Mouse (Mus musculus) erythroid progenitor cell, adult 5-6 weeks (primary cell): ENCODE results near the gene Kctd13. TPM values are rescaled to one million over a fixed set of nuclear protein-coding genes. Genes with fewer than 3 reads are reported as not detected.

Experiments
- ATAC-seq: replicated peaks from 2 replicates; pipeline ENCODE4 v1.8.0; 2016; ENCODE audit warnings: moderate number of reproducible peaks, mild to moderate bottlenecking, moderate TSS enrichment, inconsistent platforms; ENCODE audit not compliant: poor library complexity, low FRiP score, severe bottlenecking
- total RNA-seq, 2 experiments: library from RNA; stranded (forward) in 1 of 2; stranded (reverse) in 1 of 2; fragments of 150-400 nt in 1 of 2; fragments of 186-747, 209-891 nt in 1 of 2; gene quantifications; 2 replicates each; pipeline versions ENCODE4 v1.2.3 to v1.2.4; 2015 to 2017; ENCODE audit warnings: low replicate concordance in 2 of 2

Kctd13 gene
- total RNA-seq, 2 experiments from 2014 or later: 0.53 TPM; not detected in 1

DNA sequence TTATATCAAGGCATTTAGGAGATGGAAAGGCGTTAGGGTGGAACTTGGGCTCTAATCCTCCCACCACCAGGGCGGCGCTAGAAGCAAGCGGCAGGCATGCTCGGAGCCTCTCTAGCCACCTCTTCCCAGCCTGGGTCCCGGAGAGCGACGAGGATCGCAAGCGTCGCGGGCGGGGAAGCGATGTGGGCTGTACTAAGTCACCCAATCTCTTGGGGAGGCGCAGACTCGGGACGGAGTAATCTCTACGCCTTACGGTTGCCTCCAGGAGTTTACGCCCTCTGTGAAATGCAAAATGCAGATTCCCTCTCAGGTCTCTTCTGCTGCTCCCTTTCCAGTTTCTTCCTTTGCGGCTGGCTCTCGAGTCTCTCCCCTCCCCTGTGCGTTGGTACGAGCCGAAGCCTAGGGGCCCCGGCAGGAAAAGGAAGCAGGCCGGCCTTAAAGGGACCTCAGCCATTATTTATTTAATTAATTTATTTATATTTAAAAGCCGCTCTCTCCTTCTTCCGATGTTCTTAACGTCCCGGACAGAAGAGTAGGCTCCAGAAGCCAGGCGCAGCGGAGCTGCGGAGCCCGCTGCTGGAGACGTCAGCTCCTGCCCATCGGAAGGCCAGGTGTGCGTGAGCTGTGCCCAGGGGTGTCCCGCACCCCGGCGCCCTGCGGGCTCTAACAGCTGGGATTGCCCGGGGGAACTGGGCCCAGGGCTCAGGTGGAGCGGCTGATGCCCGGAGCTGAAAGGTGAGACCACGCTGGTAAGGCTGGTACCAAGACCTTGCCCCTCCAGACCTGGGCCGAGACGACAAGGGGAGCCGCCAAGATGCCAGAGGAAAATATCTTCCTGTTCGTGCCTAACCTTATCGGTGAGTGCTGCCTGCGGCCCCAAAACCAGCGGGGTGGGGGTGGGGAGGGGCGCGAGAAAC lies 47.5 kb downstream of the Kctd13 start, which contains the start of gene Cdiptos:
Gene Cdiptos (minus strand): TSS at position 149 of the 917 bp plus-strand sequence.
- peak; percentile 94 for ATAC-seq

DNA sequence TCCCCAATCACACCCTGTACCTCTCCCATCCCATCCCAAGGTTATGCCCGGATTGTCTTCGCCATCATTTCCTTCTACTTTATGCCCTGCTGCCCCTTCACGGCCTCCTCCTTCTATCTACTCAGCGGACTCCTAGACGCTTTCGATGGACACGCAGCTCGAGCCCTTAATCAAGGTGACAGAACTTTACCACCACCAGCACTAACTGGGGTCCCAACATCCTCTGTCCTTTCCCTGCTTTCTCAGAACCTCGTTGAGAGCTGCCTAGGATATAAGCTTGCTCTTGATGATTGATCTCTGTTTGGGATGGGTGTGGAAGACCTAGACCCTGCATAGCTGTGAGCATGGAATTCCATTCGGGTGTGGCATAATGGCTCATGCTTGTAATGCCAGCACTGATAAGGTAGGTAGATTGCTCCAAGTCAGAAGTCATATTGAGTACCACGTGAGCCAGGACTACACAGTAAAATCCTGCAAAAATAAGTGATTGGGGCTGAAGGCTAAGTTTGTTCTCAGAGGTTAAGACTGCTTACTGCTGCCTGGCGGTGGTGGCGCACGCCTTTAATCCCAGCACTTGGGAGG lies 48.3 kb downstream of the Kctd13 start:
- ATAC-seq: 0 out of 2 replicates have a peak, but pooled peaks have one; percentile 13

DNA sequence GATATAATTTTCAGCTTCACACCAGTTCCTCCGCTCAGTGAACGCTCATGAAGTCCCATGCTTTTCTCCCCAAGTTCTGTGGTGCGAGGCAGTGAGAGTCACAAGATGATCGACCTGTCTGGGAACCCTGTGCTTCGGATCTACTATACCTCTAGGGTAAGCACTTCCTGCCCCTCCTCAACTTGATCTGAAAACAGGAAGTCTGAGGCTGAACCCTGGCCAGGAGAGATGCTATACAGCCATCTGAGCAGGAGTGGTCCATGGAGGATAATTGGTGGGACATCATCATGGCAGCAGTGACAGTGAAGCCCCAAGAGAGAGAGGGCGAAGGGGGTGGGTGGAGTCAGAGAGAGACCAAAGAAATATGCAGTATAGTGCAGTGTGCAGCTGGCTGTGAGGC lies 50.2 kb downstream of the Kctd13 start:
- no peak for ATAC-seq

DNA sequence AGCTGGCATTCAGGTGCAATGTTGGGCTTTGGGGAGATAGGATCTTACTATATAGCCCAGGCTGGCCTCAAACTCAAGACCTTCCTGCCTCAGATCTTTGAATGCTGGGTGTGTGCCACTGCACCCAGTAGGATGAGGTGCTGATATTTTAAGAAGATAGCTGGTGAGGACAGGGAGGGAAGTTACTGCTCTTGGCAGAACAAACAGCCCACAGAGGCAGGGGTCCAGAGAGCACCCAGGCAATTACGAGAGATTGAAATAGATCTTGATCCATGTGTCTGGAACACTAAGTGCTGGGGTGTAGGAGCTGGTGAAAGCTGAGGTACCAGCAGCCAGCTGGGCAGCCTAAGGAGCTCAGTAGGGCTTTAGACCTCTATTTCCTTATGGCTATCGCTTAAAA lies 52.9 kb downstream of the Kctd13 start:
- ATAC-seq: no peak

DNA sequence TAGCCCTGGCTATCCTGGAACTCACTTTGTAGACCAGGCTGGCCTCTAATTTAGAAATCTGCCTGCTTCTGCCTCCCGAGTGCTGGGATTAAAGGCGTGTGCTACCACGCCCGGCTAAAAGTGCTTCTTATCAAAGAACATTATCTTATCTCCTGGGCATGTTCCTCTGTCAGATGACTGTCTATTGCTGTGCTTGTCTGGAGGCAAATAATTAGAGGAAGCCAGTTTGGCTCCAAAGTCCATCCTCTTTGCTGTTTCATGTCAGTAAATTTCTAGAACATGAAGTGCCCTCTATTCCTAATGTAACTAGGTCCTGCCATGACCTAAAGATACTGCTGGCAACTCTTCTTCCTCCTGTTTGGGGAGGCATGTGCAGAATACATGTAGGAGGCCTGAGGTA lies 53.4 kb downstream of the Kctd13 start:
- no peak for ATAC-seq

DNA sequence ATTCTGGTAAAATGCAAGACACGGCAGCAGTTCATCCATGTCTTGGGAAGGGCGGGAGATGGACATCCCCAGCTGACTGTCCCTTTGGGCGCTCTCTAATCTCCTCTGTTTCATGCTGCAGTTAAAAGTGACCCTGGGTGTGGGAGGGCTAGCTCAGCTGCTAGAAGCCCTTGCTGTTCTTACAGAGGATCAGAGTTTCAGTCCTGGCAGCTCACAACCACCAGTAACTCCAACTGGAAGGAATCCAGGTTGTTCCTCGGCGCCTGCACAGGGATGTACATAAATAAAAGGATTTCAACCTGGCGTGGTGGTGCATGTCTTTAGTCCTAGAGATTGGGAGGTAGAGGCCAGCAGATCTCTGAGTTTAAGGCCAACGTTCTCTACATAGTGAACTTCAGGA lies 54.4 kb downstream of the Kctd13 start:
- ATAC-seq: no peak

DNA sequence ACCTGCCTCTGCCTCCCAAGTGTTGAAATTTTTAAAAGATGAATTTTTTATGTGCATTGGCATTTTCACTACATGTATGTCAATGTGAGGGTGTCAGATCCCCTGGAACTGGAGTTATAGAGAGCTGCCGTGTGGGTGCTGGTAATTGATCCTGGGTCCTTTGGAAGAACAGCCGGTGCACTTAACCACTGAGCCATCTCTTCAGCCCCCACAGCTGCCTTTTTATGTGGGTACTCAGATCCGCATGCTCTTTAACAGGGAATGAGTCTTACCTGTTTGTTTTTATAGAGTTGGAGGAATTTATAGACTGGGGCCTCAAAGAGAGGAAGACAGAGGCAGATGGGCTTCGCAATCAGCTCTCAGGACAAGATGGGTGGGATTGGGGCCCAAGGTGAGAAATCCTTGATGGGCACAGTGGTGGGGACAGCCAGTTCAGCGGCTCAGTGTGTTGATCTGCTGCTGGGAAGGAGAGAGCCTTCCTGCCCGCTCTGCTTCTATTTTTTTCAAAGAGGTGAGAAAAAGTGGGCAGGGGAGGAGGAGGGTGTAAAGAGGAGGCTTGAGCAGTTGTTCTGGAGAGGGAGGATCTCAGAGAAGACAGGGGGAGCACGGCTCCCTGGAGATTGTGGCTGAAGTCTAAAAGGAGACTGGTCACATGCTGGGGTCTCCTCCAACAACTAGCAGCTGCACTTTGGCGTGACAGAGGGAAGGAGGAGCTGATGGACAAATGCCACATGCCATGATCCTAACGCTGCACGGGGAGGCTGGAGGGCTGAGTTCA lies 56.2 kb downstream of the Kctd13 start:
- ATAC-seq: no peak

DNA sequence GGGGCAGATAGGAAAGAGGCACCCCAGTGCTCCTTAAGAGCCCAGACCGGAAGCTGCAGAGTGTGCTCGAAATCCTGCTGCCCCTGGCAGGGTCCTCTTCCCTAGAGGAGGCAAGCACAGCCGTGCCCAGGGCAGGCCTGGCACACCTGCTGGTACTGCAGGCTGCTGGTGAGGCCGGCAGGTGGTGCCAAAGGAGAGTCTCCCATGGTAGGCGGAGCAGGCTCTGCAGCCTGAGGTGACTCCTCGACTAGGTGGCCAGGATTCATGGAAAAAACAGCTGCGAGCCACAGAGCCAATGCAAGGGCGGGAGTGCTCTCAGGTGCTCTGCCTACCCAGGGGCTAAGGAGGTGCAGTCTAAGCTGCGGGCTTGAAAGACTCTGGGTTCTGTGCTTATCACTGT lies 57.6 kb downstream of the Kctd13 start:
- ATAC-seq: peak; percentile 64

DNA sequence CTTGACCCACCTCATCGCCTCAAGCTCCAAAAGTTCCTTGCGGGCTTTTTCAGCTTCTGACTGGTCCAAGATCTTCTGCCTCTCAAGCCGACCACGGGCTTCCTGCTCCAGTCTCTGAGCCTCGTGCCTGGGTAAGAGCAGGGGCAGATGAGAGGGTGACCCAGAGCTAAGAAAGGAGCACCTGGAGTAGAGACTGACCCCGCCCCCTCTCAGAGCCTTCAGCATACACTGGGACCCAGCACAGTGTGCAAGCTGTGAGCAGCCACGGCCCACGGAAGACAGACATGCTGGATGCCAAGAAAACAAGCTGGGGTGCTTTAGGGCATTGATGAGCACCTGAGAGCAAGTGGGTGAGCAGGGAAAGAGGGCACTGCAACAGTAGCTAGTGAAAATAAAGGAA lies 60.1 kb downstream of the Kctd13 start:
- ATAC-seq: no peak

Other genes with a start within 250 kb of the Kctd13 start
- 9.2 and 21.3 TPM in 2 replicates for gene Bola2, start 233.5 kb upstream of the Kctd13 start, total RNA-seq (2015; ENCODE audit: low replicate concordance)
- gene Bola2, start 233.5 kb upstream of the Kctd13 start, total RNA-seq (2017; ENCODE audit: low replicate concordance): 5.1 and 46.8 TPM in 2 replicates
- gene Slx1b, start 233.1 kb upstream of the Kctd13 start, total RNA-seq (2015; ENCODE audit: low replicate concordance): 0.84 and 1.4 TPM in 2 replicates
- 1.9 and 3.2 TPM in 2 replicates for gene Slx1b, start 233.1 kb upstream of the Kctd13 start, total RNA-seq (2017; ENCODE audit: low replicate concordance)
- gene Coro1a, start 221.1 kb upstream of the Kctd13 start, total RNA-seq (2015; ENCODE audit: low replicate concordance): 103 and 171 TPM in 2 replicates
- gene Coro1a, start 221.1 kb upstream of the Kctd13 start, total RNA-seq (2017; ENCODE audit: low replicate concordance): 101 and 106 TPM in 2 replicates
- gene Mapk3, start 169.3 kb upstream of the Kctd13 start, total RNA-seq (2015; ENCODE audit: low replicate concordance): 46.5 and 49.0 TPM in 2 replicates
- gene Mapk3, start 169.3 kb upstream of the Kctd13 start, total RNA-seq (2017; ENCODE audit: low replicate concordance): 18.6 and 19.3 TPM in 2 replicates
- gene Gdpd3, start 162.5 kb upstream of the Kctd13 start, total RNA-seq (2015; ENCODE audit: low replicate concordance): 9.2 and 11.9 TPM in 2 replicates
- 8.1 TPM in 1 of 2 replicates, not detected in the other for gene Gdpd3, start 162.5 kb upstream of the Kctd13 start, total RNA-seq (2017; ENCODE audit: low replicate concordance)
- gene Ypel3, start 151.9 kb upstream of the Kctd13 start, total RNA-seq (2015; ENCODE audit: low replicate concordance): 182 and 256 TPM in 2 replicates
- gene Ypel3, start 151.9 kb upstream of the Kctd13 start, total RNA-seq (2017; ENCODE audit: low replicate concordance): 61.6 and 74.1 TPM in 2 replicates
- 2.1 and 4.3 TPM in 2 replicates for gene Tbx6, start 147.4 kb upstream of the Kctd13 start, total RNA-seq (2015; ENCODE audit: low replicate concordance)
- 2.6 and 2.7 TPM in 2 replicates for gene Tbx6, start 147.4 kb upstream of the Kctd13 start, total RNA-seq (2017; ENCODE audit: low replicate concordance)
- gene Ppp4c, start 136.4 kb upstream of the Kctd13 start, total RNA-seq (2015; ENCODE audit: low replicate concordance): 63.7 and 105 TPM in 2 replicates
- 52.8 and 67.6 TPM in 2 replicates for gene Ppp4c, start 136.4 kb upstream of the Kctd13 start, total RNA-seq (2017; ENCODE audit: low replicate concordance)
- gene Fam57b, start 131.2 kb upstream of the Kctd13 start, total RNA-seq (2015; ENCODE audit: low replicate concordance): not detected in 2 replicates
- not detected in 2 replicates for gene Fam57b, start 131.2 kb upstream of the Kctd13 start, total RNA-seq (2017; ENCODE audit: low replicate concordance)
- gene 4930451I11Rik, start 97.2 kb upstream of the Kctd13 start, total RNA-seq (2015; ENCODE audit: low replicate concordance): not detected in 2 replicates
- not detected in 2 replicates for gene 4930451I11Rik, start 97.2 kb upstream of the Kctd13 start, total RNA-seq (2017; ENCODE audit: low replicate concordance)
- gene Doc2a, start 81.5 kb upstream of the Kctd13 start, total RNA-seq (2015; ENCODE audit: low replicate concordance): not detected in 2 replicates
- not detected in 2 replicates for gene Doc2a, start 81.5 kb upstream of the Kctd13 start, total RNA-seq (2017; ENCODE audit: low replicate concordance)
- 50.8 and 63.3 TPM in 2 replicates for gene Hirip3, start 66.9 kb upstream of the Kctd13 start, total RNA-seq (2015; ENCODE audit: low replicate concordance)
- gene Hirip3, start 66.9 kb upstream of the Kctd13 start, total RNA-seq (2017; ENCODE audit: low replicate concordance): 193 and 296 TPM in 2 replicates
- gene Ino80e, start 66.5 kb upstream of the Kctd13 start, total RNA-seq (2015; ENCODE audit: low replicate concordance): 19.1 and 20.1 TPM in 2 replicates
- 20.2 and 30.4 TPM in 2 replicates for gene Ino80e, start 66.5 kb upstream of the Kctd13 start, total RNA-seq (2017; ENCODE audit: low replicate concordance)
- gene Taok2, start 44.2 kb upstream of the Kctd13 start, total RNA-seq (2015; ENCODE audit: low replicate concordance): 23.1 and 38.2 TPM in 2 replicates
- gene Taok2, start 44.2 kb upstream of the Kctd13 start, total RNA-seq (2017; ENCODE audit: low replicate concordance): 65.6 and 76.2 TPM in 2 replicates
- gene Tmem219, start 6.0 kb upstream of the Kctd13 start, total RNA-seq (2015; ENCODE audit: low replicate concordance): 3.2 and 5.4 TPM in 2 replicates
- 4.0 and 10.4 TPM in 2 replicates for gene Tmem219, start 6.0 kb upstream of the Kctd13 start, total RNA-seq (2017; ENCODE audit: low replicate concordance)
- not detected in 2 replicates for gene Asphd1, start 20.7 kb downstream of the Kctd13 start, total RNA-seq (2015; ENCODE audit: low replicate concordance)
- not detected in 2 replicates for gene Asphd1, start 20.7 kb downstream of the Kctd13 start, total RNA-seq (2017; ENCODE audit: low replicate concordance)
- not detected in 2 replicates for gene Sez6l2, start 21.7 kb downstream of the Kctd13 start, total RNA-seq (2015; ENCODE audit: low replicate concordance)
- gene Sez6l2, start 21.7 kb downstream of the Kctd13 start, total RNA-seq (2017; ENCODE audit: low replicate concordance): 0.45 TPM in 1 of 2 replicates, not detected in the other
- 29.8 and 30.3 TPM in 2 replicates for gene Cdipt, start 47.0 kb downstream of the Kctd13 start, total RNA-seq (2015; ENCODE audit: low replicate concordance)
- 19.7 and 27.1 TPM in 2 replicates for gene Cdipt, start 47.0 kb downstream of the Kctd13 start, total RNA-seq (2017; ENCODE audit: low replicate concordance)
- 2.9 TPM in 1 of 2 replicates, not detected in the other for gene Cdiptos, start 47.2 kb downstream of the Kctd13 start, total RNA-seq (2015; ENCODE audit: low replicate concordance)
- not detected in 2 replicates for gene Cdiptos, start 47.2 kb downstream of the Kctd13 start, total RNA-seq (2017; ENCODE audit: low replicate concordance)
- gene Mvp, start 85.7 kb downstream of the Kctd13 start, total RNA-seq (2015; ENCODE audit: low replicate concordance): 0.36 and 0.42 TPM in 2 replicates
- 6.7 and 7.7 TPM in 2 replicates for gene Mvp, start 85.7 kb downstream of the Kctd13 start, total RNA-seq (2017; ENCODE audit: low replicate concordance)
- gene Pagr1b, start 87.6 kb downstream of the Kctd13 start, total RNA-seq (2015; ENCODE audit: low replicate concordance): not detected in 2 replicates
- gene Pagr1b, start 87.6 kb downstream of the Kctd13 start, total RNA-seq (2017; ENCODE audit: low replicate concordance): 0.64 and 11.8 TPM in 2 replicates
- gene Pagr1a, start 88.5 kb downstream of the Kctd13 start, total RNA-seq (2015; ENCODE audit: low replicate concordance): 24.1 and 46.9 TPM in 2 replicates
- 10.6 and 26.2 TPM in 2 replicates for gene Pagr1a, start 88.5 kb downstream of the Kctd13 start, total RNA-seq (2017; ENCODE audit: low replicate concordance)
- 1.7 TPM in 1 of 2 replicates, not detected in the other for gene Gm42742, start 92.2 kb downstream of the Kctd13 start, total RNA-seq (2015; ENCODE audit: low replicate concordance)
- 10.8 and 28.1 TPM in 2 replicates for gene Gm42742, start 92.2 kb downstream of the Kctd13 start, total RNA-seq (2017; ENCODE audit: low replicate concordance)
- gene Prrt2, start 92.3 kb downstream of the Kctd13 start, total RNA-seq (2015; ENCODE audit: low replicate concordance): 0.84 TPM in 1 of 2 replicates, not detected in the other
- gene Prrt2, start 92.3 kb downstream of the Kctd13 start, total RNA-seq (2017; ENCODE audit: low replicate concordance): 3.0 TPM in 1 of 2 replicates, not detected in the other
- 175 and 179 TPM in 2 replicates for gene Maz, start 98.2 kb downstream of the Kctd13 start, total RNA-seq (2015; ENCODE audit: low replicate concordance)
- 96.8 and 123 TPM in 2 replicates for gene Maz, start 98.2 kb downstream of the Kctd13 start, total RNA-seq (2017; ENCODE audit: low replicate concordance)
- 651 and 861 TPM in 2 replicates for gene Kif22, start 113.6 kb downstream of the Kctd13 start, total RNA-seq (2015; ENCODE audit: low replicate concordance)
- gene Kif22, start 113.6 kb downstream of the Kctd13 start, total RNA-seq (2017; ENCODE audit: low replicate concordance): 380 and 614 TPM in 2 replicates
- gene Zg16, start 158.4 kb downstream of the Kctd13 start, total RNA-seq (2015; ENCODE audit: low replicate concordance): 3.6 and 9.2 TPM in 2 replicates
- gene Zg16, start 158.4 kb downstream of the Kctd13 start, total RNA-seq (2017; ENCODE audit: low replicate concordance): 1.2 and 6.0 TPM in 2 replicates
- gene AI467606, start 162.5 kb downstream of the Kctd13 start, total RNA-seq (2015; ENCODE audit: low replicate concordance): 18.0 and 25.9 TPM in 2 replicates
- 10.5 and 12.7 TPM in 2 replicates for gene AI467606, start 162.5 kb downstream of the Kctd13 start, total RNA-seq (2017; ENCODE audit: low replicate concordance)
- not detected in 2 replicates for gene Qprt, start 193.3 kb downstream of the Kctd13 start, total RNA-seq (2015; ENCODE audit: low replicate concordance)
- gene Qprt, start 193.3 kb downstream of the Kctd13 start, total RNA-seq (2017; ENCODE audit: low replicate concordance): 1.8 TPM in 1 of 2 replicates, not detected in the other
- 16.2 and 30.2 TPM in 2 replicates for gene Spn, start 208.9 kb downstream of the Kctd13 start, total RNA-seq (2015; ENCODE audit: low replicate concordance)
- 30.8 and 32.0 TPM in 2 replicates for gene Spn, start 208.9 kb downstream of the Kctd13 start, total RNA-seq (2017; ENCODE audit: low replicate concordance)